Mouse (Mus musculus) cerebellum, postnatal 4 days (tissue): ENCODE data around the gene Art5.
A peak's percentile ranks its signal among the peaks of the same experiment; 100 is the strongest.
"Not testable (repeated sequence)": the region's sequence is repeated elsewhere in the genome, so short reads cannot be mapped to it uniquely, and the experiment has no call there.

ENCODE experiments used
- DNase-seq, 2 experiments: peaks; one replicate each; pipeline ENCODE4 v3.0.0; 2022; ENCODE audit warnings: low spot score in 2 of 2, mixed read lengths in 1 of 2

The Art5 gene

GRCm38 (mm10) chr7:102081784-102082183 is 27.5 kb downstream of the Art5 start:
- DNase-seq = no peak

- DNase-seq = no peak
Observed at GRCm38 (mm10) chr7:102080311-102080710, 29.0 kb downstream of the Art5 start.

DNA sequence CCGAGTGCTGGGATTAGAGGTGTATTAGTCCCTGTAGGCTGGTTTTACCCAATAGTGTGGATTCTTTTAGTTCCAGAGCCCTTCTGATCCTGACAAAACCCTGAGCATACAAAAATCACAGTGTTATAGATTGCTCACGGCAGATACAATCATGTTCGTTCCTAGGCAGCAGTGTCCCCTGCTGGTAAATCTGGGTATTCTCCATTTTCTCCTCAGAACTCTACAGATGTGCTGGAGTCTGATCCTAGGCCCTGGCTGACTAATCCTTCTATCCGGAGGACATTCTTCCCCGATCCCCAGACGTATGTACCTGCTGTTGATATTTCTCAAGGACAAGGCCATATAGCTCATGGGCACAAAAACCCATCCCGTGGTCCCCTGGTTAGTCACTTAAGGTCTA is 30.8 kb downstream of the Art5 start:
- DNase-seq = peak in 1 of 2 experiments; percentile 16

DNA sequence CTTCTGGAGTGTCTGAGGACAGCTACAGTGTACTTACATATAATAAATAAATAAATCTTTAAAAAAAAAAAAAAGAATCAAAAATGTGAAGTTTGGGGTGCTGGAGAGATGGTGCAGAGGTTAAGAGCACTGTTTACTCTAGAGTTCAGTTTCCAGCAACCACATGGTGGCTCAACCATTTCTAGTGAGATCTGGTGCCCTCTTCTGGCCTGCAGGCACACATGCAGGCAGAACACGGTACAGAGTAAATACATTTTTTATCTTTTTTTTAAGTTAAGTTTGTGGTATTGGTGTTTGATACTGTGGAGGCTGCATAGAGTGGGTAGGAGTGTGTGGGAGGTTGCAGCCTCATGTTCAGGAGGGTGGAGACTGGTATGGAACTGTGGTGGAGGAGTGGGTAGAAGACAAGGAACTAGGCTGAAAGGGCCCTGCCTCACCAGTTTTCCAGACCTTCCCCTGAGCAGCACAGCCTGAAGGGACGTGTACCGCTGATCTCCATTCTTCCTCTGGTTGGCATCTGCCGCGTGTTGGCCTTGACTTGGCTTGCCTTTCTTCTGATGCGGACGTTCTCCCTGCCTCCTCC is 32.5 kb downstream of the Art5 start:
- no peak for DNase-seq

GRCm38 (mm10) chr7:102066363-102066762 is 42.9 kb downstream of the Art5 start:
- DNase-seq = no peak

- DNase-seq = peak; percentile 77 to 89
Observed at GRCm38 (mm10) chr7:102065046-102065891, 44.0 kb downstream of the Art5 start, which contains the start of the genes Rnf121, Xndc1 and Xntrpc. TSS of gene Rnf121 (minus strand) at chr7:102065469. TSS of gene Xndc1 (plus strand) at chr7:102065511. TSS of gene Xntrpc (plus strand) at chr7:102065713.

GRCm38 (mm10) chr7:102064655-102065045 is 44.6 kb downstream of the Art5 start:
- no peak for DNase-seq

DNA sequence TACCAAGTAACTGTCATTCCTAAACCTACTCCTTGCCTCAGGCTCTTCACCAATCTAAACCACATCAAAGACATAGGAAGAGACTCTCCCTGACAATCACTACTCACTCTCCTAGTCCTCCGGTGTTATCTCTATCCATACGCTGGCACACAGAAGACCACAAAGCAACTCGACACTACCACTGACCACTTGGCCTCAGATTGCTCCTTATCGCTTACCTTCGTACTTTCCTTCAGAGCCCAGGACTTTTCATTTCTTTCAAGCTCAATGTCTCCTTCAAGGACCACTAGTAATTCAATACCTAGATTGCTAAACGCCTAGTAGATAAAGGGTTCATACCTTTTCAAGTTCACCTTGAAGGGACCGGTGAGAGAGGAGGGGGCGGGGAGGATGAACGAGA is 45.4 kb downstream of the Art5 start:
- DNase-seq = no peak

DNA sequence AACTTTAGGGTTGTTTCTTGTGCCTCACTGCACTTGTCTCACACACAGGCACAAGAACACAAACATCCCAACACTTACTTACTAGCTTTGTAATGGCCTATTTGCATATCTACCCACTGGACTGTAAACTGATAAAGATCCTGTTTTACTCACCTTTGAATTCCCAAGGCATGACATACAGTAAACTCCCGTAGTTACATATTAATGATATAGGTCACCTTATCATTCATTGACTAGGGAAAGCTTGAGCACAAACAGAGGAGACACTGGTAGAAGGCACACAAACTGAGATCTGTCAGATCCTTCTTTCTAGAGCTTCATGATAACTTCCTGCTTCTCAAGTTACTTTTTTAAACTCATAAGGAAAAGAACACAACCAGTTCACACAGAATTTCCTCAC is 47.1 kb downstream of the Art5 start:
- no peak for DNase-seq

DNA sequence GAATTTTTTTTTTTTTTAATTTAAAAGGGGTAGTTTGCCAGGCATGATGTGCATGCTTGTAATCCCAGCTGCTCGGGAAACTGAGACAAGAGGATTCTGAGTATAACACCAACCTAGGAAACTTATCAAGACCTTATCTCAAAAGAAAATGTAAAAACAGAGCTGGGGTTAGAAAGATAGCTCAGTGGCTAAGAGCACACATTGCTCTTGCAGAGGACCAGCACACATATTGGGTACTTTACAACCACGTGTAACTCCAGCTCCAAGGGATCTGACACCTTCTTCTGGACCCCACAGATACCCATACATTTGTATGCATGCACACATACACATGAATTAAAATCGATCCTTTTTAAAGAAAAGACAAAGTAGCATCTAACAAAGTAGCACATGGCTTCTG is 47.9 kb downstream of the Art5 start:
- no peak for DNase-seq

DNA sequence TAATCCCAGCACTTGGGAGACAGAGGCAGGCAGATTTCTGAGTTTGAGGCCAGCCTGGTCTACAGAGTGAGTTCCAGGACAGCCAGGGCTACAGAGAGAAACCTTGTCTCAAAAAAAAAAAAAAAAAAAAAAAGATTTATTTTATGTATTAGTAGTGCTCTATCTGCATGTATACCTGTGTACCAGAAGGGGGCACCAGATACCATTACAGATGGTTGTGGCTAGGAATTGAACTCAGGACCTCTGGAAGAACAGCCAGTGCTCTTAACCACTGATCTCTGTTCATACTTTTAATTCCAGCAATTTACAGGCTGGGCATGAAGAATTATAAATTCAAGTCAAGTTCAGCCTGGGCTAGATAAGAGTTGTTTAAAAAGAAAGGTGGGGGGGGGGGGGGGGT is 60.8 kb downstream of the Art5 start:
- DNase-seq = not testable (repeated sequence)
